Mouse (Mus musculus) heart, embryonic 16.5 days (tissue): Measurements from ENCODE around the gene Abcd4. TPM values are rescaled to one million over a fixed set of nuclear protein-coding genes. Genes with fewer than 3 reads are reported as not detected.
A peak's percentile ranks its signal among the peaks of the same experiment; 100 is the strongest.

Source experiments
- ATAC-seq: fragments of 200-750 bp; cut with Nextera tagmentation; replicated peaks from 2 replicates; pipeline ENCODE4 v1.8.0; 2017; ENCODE audit warnings: moderate number of reproducible peaks; ENCODE audit not compliant: insufficient read depth, low FRiP score; ENCODE audit errors: extremely low read depth
- H3K27ac ChIP-seq: fragments of 300-500 bp; sonication (generic); 2 replicates; pipeline ENCODE4 v1.5.1; 2014; ENCODE audit warnings: mild to moderate bottlenecking, low read length, control low read depth, moderate library complexity
- H3K27me3 ChIP-seq: fragments of 300-500 bp; sonication (generic); 2 replicates; pipeline ENCODE4 v1.6.1; 2014; ENCODE audit warnings: low read length, mixed read lengths; ENCODE audit not compliant: control insufficient read depth, insufficient read depth
- H3K36me3 ChIP-seq: fragments of 300-500 bp; sonication (generic); 2 replicates; pipeline ENCODE4 v1.6.1; 2014; ENCODE audit not compliant: control insufficient read depth, insufficient read depth
- H3K4me1 ChIP-seq: fragments of 300-500 bp; sonication (generic); 2 replicates; pipeline ENCODE4 v1.6.1; 2014; ENCODE audit warnings: low read length, mixed read lengths; ENCODE audit not compliant: control insufficient read depth, insufficient read depth
- H3K4me2 ChIP-seq: fragments of 300-500 bp; sonication (generic); 2 replicates; pipeline ENCODE4 v1.6.1; 2014; ENCODE audit warnings: low read depth, mild to moderate bottlenecking, control low read depth, low read length
- H3K4me3 ChIP-seq: fragments of 300-500 bp; sonication (generic); 2 replicates; pipeline ENCODE4 v1.5.1; 2014; ENCODE audit warnings: mild to moderate bottlenecking, control low read depth, low read length
- H3K9ac ChIP-seq: fragments of 300-500 bp; sonication (generic); 2 replicates; pipeline ENCODE4 v1.6.1; 2014; ENCODE audit warnings: low read length, control low read depth
- H3K9me3 ChIP-seq: fragments of 300-500 bp; sonication (generic); replicated peaks from 2 replicates; pipeline ENCODE4 v1.6.1; 2016; ENCODE audit warnings: low read length; ENCODE audit not compliant: control insufficient read depth
- WGBS: fragments of 180-500 bp; shearing (Covaris S2); extraction: QIAGEN DNeasy Blood & Tissue Kit; methylation state at CpG from one replicate; pipeline ENCODE4 v1.1.7; 2014; 5-methylcytosine and 5-hydroxymethylcytosine counted together
- polyA plus RNA-seq: library from polyadenylated mRNA; unstranded; fragments of >200 nt; fragmentation: Nextera tagmentation; extraction: Ambion mirVana; gene quantifications from 2 replicates; pipeline ENCODE4 v1.2.1, GENCODE M21; 2015

Abcd4 gene
- polyA plus RNA-seq, 1 experiment from 2014 or later, result 11.7 TPM

DNA sequence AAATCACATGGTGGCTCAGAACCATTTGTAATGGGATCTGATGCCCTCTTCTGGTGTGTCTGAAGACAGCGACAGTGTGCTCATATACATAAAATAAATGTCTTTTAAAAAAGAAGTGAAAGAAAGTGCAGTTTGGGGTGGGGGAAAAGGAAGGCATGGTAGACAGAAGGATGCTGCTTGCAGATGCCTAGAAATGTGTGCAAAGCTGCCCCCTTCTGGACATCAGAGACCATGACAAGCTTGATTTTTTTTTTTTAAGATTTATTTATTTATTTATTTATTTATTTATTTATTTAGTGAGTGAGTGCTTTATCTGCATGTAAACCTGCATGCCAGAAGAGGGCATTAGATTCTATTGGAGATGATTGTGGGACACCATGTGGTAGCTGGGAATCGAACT, 35.9 kb downstream of the Abcd4 start:
- Histone ChIP-seq H3K27me3 (peaks cover 5% of the 10 kb centered on the region), H3K36me3 (no peaks in the 10 kb centered on the region), H3K4me3 (no peak overlapping the region), H3K4me1 (no peaks in the 10 kb centered on the region), H3K4me2 (no peak overlapping the region), H3K27ac (no peak overlapping the region), H3K9me3 (no peaks in the 10 kb centered on the region), H3K9ac (no peak overlapping the region)
- 93% methylated on average over 2 of the region's 2 CpGs for WGBS
- no peak for ATAC-seq

DNA sequence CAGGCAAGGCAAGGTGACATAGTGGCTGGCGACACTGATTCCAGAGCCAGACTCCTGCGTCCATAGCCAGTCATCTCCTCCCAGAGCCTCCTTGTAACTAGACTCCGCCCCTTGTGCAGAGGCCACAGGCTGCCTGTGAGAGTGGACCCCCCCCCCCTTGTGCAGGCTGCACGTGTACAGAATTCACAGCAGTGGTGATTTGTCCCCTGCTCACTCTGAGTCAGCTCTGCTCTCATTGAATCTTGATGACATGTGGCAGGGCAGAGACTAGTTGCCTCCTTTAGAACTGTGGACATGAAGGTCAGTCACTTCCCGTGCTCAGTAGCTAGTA, 38.8 kb downstream of the Abcd4 start:
- no peak overlapping the region for H3K27ac ChIP-seq
- H3K27me3 ChIP-seq, result peaks cover 19% of the 10 kb centered on the region
- no peak for ATAC-seq
- WGBS, result 34% methylated on average over 5 of the region's 5 CpGs
- H3K4me3 ChIP-seq, result no peak overlapping the region
- no peaks in the 10 kb centered on the region for H3K4me1 ChIP-seq
- no peak overlapping the region for H3K4me2 ChIP-seq
- H3K36me3 ChIP-seq, result no peaks in the 10 kb centered on the region
- H3K9me3 ChIP-seq, result no peaks in the 10 kb centered on the region
- H3K9ac ChIP-seq, result no peak overlapping the region

DNA sequence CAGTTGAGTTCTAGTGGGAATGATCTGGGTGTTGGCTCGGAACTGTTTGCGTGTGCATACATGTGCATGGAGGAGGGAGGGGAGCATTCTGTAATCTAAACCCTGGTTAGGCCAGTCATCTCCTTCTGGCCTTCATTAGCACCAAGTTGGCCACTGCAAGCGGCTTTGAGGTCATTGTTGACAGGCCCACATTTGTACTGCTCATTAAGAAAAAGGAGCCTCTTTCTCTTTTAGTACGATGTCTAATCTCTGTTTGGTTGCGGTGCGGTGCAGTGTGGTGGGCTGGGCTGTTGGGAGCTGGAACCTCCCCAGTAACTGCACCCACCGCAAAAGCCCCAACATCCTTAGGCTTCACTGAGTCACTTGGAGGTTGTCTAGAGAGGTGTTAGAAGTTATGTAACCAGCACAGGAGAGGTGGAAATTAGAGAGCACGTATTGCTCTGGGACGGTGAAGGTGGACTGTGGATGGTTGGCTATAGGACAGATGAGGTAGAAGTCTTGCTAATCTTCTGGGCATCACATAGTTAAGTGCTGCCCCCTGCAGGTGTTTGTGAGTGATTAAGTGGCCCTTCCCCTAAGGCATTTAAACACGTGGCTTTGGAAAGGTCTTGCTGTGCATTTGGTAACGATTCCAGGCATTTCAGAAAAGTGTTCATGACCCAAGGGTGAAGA, 39.3 kb downstream of the Abcd4 start:
- no peaks in the 10 kb centered on the region for H3K4me1 ChIP-seq
- 71% methylated on average over 11 of the region's 11 CpGs for WGBS
- H3K4me2 ChIP-seq, result no peak overlapping the region
- no peak overlapping the region for H3K27ac ChIP-seq
- peaks cover 24% of the 10 kb centered on the region for H3K27me3 ChIP-seq
- ATAC-seq, result no peak
- no peak overlapping the region for H3K4me3 ChIP-seq
- H3K9ac ChIP-seq, result no peak overlapping the region
- no peaks in the 10 kb centered on the region for H3K9me3 ChIP-seq
- H3K36me3 ChIP-seq, result no peaks in the 10 kb centered on the region

DNA sequence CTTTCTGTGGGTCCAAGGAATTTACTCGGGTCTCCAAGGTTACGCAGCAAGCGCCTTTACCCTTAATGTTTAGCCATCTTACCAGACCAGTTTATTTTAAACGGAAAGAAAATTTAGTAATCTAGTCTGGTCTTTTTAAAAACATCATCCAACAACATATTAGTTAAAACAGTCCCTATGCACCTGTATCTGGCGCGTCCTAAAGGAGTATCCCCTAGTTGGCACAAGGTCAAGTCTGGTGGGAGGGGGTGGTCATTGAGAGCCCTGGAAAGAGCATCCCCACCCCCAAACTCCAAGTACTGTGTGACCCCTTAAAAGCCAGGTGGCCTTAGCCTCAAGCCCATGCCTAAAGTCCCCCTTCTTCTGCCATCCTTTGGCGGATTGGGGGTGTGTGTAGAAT, 44.1 kb downstream of the Abcd4 start:
- 25% methylated on average over 7 of the region's 7 CpGs for WGBS
- no peak overlapping the region for H3K9ac ChIP-seq
- H3K27me3 ChIP-seq, result peaks cover 67% of the 10 kb centered on the region
- no peak overlapping the region for H3K4me2 ChIP-seq
- H3K27ac ChIP-seq, result no peak overlapping the region
- no peak for ATAC-seq
- no peaks in the 10 kb centered on the region for H3K36me3 ChIP-seq
- H3K4me1 ChIP-seq, result peaks cover 20% of the 10 kb centered on the region
- H3K9me3 ChIP-seq, result no peaks in the 10 kb centered on the region
- no peak overlapping the region for H3K4me3 ChIP-seq

DNA sequence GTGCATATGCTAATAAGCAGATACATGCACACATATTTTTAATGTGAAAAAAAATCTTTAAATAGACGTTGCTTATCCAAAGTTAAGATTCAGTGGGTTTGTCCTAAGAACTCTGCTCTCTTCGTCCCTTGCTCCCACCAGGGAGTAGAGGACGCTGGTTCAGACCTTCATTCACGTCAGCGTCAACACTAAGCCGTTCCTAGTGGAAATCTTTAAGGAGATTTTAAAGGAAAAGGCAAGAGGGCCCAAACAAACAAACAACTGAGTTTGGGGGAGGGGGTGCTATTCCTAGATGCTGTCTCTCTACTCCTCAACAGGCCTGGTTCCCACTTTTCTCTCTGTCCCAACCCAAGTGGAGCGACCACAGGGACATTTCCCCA, 44.9 kb downstream of the Abcd4 start:
- 10% methylated on average over 7 of the region's 7 CpGs for WGBS
- Histone ChIP-seq H3K4me3 (no peak overlapping the region), H3K4me2 (no peak overlapping the region), H3K9me3 (no peaks in the 10 kb centered on the region), H3K4me1 (peaks cover 20% of the 10 kb centered on the region), H3K9ac (no peak overlapping the region), H3K27ac (no peak overlapping the region), H3K27me3 (peaks cover 71% of the 10 kb centered on the region), H3K36me3 (no peaks in the 10 kb centered on the region)
- ATAC-seq, result no peak

DNA sequence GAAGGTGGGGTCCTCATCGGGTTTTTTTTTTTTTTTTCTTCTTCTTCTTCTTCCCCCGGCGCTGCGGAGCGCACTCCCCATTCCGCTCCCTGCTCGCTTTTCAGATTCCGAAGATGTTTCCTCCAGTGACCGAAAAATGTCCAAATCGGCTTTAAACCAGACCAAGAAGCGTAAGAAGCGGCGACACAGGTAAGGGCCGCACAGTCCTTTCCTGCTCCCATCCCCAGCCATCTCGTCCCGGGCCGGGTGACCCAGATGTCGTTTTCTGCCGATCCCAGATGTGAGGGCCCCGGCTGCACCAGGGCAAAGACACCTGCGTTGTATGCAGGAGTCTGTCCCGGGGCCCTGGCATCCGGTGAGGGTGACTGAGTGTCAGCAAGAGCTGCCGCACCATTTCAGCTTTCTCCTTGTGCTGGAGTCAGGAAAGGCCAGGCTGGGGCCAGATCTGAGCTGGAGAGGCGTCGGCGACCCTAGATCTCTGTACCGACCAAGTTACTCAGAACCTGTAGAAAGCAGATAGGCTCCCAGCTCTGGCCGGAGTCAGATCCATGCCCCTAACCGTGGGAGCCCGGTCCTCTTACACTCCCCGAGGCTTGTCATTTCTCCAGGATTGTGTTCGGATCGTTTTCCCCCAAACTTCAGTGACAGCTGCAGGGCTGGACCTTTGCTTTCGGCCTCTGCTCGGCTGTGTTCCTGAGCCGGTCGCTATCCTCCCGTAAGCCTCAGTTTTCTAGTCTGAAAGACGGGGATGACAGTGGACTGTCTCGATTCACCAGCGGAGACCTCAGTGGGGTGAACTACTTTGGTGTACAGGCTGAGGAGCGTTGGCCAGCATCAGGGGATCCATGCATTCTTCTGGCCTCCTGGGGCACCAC, 45.5 kb downstream of the Abcd4 start:
- no peak overlapping the region for H3K9ac ChIP-seq
- peaks cover 75% of the 10 kb centered on the region for H3K27me3 ChIP-seq
- no peaks in the 10 kb centered on the region for H3K9me3 ChIP-seq
- 2% methylated on average over 43 of the region's 43 CpGs for WGBS
- ATAC-seq, result no peak
- H3K27ac ChIP-seq, result no peak overlapping the region
- H3K4me3 ChIP-seq, result peak overlapping the region; percentile 14; the same call in 1 of the 2 replicates
- H3K4me2 ChIP-seq, result 0 out of 2 replicates have a peak overlapping the region, but pooled peaks have one; percentile 13
- H3K36me3 ChIP-seq, result no peaks in the 10 kb centered on the region
- H3K4me1 ChIP-seq, result peaks cover 20% of the 10 kb centered on the region

DNA sequence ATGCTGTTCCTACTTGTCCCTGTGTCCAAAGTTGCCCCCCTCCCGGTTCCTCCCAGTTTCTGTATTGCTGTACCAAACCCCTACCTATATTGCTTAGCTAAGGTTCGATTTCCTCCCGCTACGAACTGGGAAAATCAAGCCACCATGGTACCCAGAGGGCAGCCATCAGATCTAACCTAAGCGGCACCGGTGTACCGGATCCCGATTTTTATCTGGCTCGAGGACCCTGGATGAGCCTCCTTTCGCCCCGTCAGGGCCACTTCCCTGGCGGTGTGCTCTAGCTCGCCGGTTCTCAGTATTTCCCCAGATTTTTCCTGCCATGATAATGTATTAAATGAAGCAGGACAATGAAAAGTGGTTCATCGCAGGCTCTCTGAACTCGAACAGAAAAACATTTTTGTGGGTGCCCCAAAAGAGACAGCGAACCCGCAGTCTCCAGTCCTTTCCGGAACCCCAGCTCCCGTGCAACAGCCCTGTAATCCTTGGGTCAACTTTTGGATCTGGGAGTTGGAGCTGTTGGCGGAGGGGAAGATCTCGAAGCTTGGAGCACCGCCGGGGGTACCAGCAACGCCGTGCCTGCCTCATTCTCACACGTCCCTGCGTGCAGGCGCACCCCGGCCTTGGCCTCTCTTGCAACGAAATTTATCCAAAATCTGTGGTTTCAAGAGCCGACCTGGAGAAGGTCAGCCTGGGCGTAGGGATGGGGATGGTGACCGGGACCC, 46.4 kb downstream of the Abcd4 start:
- no peak for ATAC-seq
- peaks cover 73% of the 10 kb centered on the region for H3K27me3 ChIP-seq
- no peaks in the 10 kb centered on the region for H3K9me3 ChIP-seq
- no peaks in the 10 kb centered on the region for H3K36me3 ChIP-seq
- peaks cover 20% of the 10 kb centered on the region for H3K4me1 ChIP-seq
- H3K9ac ChIP-seq, result no peak overlapping the region
- no peak overlapping the region for H3K27ac ChIP-seq
- 3% methylated on average over 34 of the region's 34 CpGs for WGBS
- no peak overlapping the region for H3K4me2 ChIP-seq
- H3K4me3 ChIP-seq, result peak overlapping the region; percentile 36

DNA sequence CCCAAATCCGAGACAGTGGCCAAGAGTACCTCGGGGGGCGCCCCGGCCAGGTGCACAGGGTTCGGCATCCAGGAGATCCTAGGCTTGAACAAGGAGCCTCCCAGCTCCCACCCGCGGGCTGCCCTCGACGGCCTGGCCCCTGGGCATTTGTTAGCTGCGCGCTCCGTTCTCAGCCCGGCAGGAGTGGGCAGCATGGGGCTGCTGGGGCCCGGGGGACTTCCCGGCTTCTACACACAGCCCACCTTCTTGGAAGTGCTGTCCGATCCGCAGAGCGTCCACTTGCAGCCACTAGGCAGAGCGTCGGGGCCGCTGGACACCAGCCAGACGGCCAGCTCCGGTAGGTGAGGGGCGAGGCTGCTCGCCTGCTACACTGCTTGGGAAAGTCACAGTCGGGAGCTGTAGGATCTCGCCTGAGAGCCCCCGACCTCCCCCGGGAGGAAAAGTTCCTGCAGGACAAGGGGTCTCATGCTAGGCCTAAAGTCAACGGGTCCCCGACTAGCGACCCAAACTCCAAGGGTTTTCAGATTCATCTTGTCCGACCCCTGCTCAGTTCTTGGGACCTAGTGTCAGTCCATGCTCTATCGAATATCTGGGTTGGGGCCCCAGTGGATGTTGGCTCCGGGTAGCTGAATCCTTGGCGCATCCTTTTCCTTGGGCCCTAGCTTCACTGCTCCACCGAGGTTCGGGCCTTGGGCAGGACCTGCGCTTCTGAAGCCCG, 47.1 kb downstream of the Abcd4 start:
- Histone ChIP-seq H3K4me3 (peak overlapping the region; percentile 36), H3K4me2 (peak overlapping the region; percentile 47), H3K4me1 (peaks cover 20% of the 10 kb centered on the region), H3K9me3 (no peaks in the 10 kb centered on the region), H3K9ac (peak overlapping the region; percentile 26; the same call in 1 of the 2 replicates), H3K36me3 (no peaks in the 10 kb centered on the region), H3K27me3 (peaks cover 72% of the 10 kb centered on the region), H3K27ac (no peak overlapping the region)
- 2% methylated on average over 39 of the region's 40 CpGs for WGBS
- ATAC-seq, result no peak
